Mouse (Mus musculus) liver, embryonic 14.5 days (tissue): Measurements from ENCODE around the gene Gjb5.

ENCODE experiments used
- CTCF ChIP-seq: IDR thresholded peaks from 2 replicates; pipeline ENCODE4 v1.5.1; 2016; ENCODE audit warnings: antibody characterized with exemption, low read depth, control low read depth
- EP300 ChIP-seq: IDR thresholded peaks from 2 replicates; pipeline ENCODE4 v1.6.1; 2016; ENCODE audit warnings: antibody characterized with exemption, low read depth

- TF ChIP-seq CTCF (no peak), EP300 (no peak)
Observed at GRCm38 (mm10) chr4:127371546-127371945, 13.6 kb upstream of the Gjb5 start.
